Mouse (Mus musculus) heart, embryonic 15.5 days (tissue): ENCODE results near the gene Eif3i. TPM values are rescaled to one million over a fixed set of nuclear protein-coding genes. Genes with fewer than 3 reads are reported as not detected.
A peak's percentile ranks its signal among the peaks of the same experiment; 100 is the strongest.

Experiments
- ATAC-seq: fragments of 200-750 bp; cut with Nextera tagmentation; replicated peaks from 2 replicates; pipeline ENCODE4 v1.8.0; 2017; ENCODE audit warnings: low read depth, moderate TSS enrichment; ENCODE audit not compliant: insufficient number of reproducible peaks, insufficient read depth, low FRiP score
- H3K27ac ChIP-seq: fragments of 300-500 bp; sonication (generic); 2 replicates; pipeline ENCODE4 v1.5.1; 2015; ENCODE audit warnings: mild to moderate bottlenecking, inconsistent platforms
- H3K27me3 ChIP-seq: fragments of 300-500 bp; sonication (generic); 2 replicates; pipeline ENCODE4 v1.6.1; 2015; ENCODE audit warnings: inconsistent platforms
- H3K36me3 ChIP-seq: fragments of 300-500 bp; sonication (generic); 2 replicates; pipeline ENCODE4 v1.6.1; 2015; ENCODE audit warnings: mild to moderate bottlenecking, inconsistent platforms
- H3K4me1 ChIP-seq: fragments of 300-500 bp; sonication (generic); replicated peaks from 2 replicates; pipeline ENCODE4 v1.6.1; 2015; ENCODE audit warnings: inconsistent platforms
- H3K4me2 ChIP-seq: fragments of 300-500 bp; sonication (generic); 2 replicates; pipeline ENCODE4 v1.6.1; 2015; ENCODE audit warnings: inconsistent platforms, mild to moderate bottlenecking, moderate library complexity
- H3K4me3 ChIP-seq: fragments of 300-500 bp; sonication (generic); 2 replicates; pipeline ENCODE4 v1.5.1; 2015; ENCODE audit warnings: mild to moderate bottlenecking, inconsistent platforms
- H3K9ac ChIP-seq: fragments of 300-500 bp; sonication (generic); 2 replicates; pipeline ENCODE4 v1.6.1; 2015; ENCODE audit warnings: mild to moderate bottlenecking, inconsistent platforms
- H3K9me3 ChIP-seq: fragments of 300-500 bp; sonication (generic); replicated peaks from 2 replicates; pipeline ENCODE4 v1.6.1; 2016; ENCODE audit warnings: inconsistent platforms
- WGBS: fragments of 180-500 bp; shearing (Covaris S2); methylation state at CpG from one replicate; pipeline ENCODE4 v1.1.7; 2015; ENCODE audit warnings: mixed read lengths; 5-methylcytosine and 5-hydroxymethylcytosine counted together
- polyA plus RNA-seq: library from polyadenylated mRNA; unstranded; fragments of >200 nt; fragmentation: Nextera tagmentation; extraction: Ambion mirVana; gene quantifications from 2 replicates; pipeline ENCODE4 v1.2.1, GENCODE M21; 2015

Eif3i gene
- polyA plus RNA-seq, 1 experiment from 2014 or later, result 151 TPM

- Histone ChIP-seq H3K9ac (0 out of 2 replicates have a peak overlapping the region, but pooled peaks have one; percentile 84), H3K4me1 (peaks cover 38% of the 10 kb centered on the region), H3K4me3 (no peak overlapping the region), H3K27me3 (no peaks in the 10 kb centered on the region), H3K9me3 (no peaks in the 10 kb centered on the region), H3K27ac (peak overlapping the region; percentile 89), H3K4me2 (peak overlapping the region; percentile 87), H3K36me3 (peaks cover 40% of the 10 kb centered on the region)
- WGBS, result 49% methylated on average over 4 of the region's 4 CpGs
- no peak for ATAC-seq
Observed at GRCm38 (mm10) chr4:129625496-129625895, 25.0 kb upstream of the Eif3i start.

GRCm38 (mm10) chr4:129625029-129625370, 24.6 kb upstream of the Eif3i start:
- ATAC-seq, result no peak
- Histone ChIP-seq H3K4me3 (peak overlapping the region; percentile 77), H3K36me3 (peaks cover 35% of the 10 kb centered on the region), H3K27ac (peak overlapping the region; percentile 89), H3K27me3 (no peaks in the 10 kb centered on the region), H3K4me2 (peak overlapping the region; percentile 87), H3K4me1 (peaks cover 38% of the 10 kb centered on the region), H3K9ac (peak overlapping the region; percentile 84), H3K9me3 (no peaks in the 10 kb centered on the region)
- WGBS, result 1% methylated on average over 6 of the region's 6 CpGs

GRCm38 (mm10) chr4:129624281-129625028, 24.0 kb upstream of the Eif3i start:
- Histone ChIP-seq H3K9me3 (no peaks in the 10 kb centered on the region), H3K4me3 (peak overlapping the region; percentile 77), H3K27me3 (no peaks in the 10 kb centered on the region), H3K36me3 (peaks cover 31% of the 10 kb centered on the region), H3K9ac (peak overlapping the region; percentile 84), H3K27ac (peak overlapping the region; percentile 89), H3K4me2 (peak overlapping the region; percentile 87), H3K4me1 (peaks cover 38% of the 10 kb centered on the region)
- peak; percentile 89 for ATAC-seq
- WGBS, result under 1% methylated on average over 18 of the region's 18 CpGs

- peak; percentile 33 for ATAC-seq
- no peaks in the 10 kb centered on the region for H3K9me3 ChIP-seq
- H3K4me1 ChIP-seq, result peaks cover 42% of the 10 kb centered on the region
- WGBS, result 0% methylated on average over 10 of the region's 10 CpGs
- peak within 1 kb of the TSS; percentile 77 for H3K4me3 ChIP-seq
- H3K36me3 ChIP-seq, result peaks cover 23% of the 10 kb centered on the region
- peak within 1 kb of the TSS; percentile 87 for H3K4me2 ChIP-seq
- H3K27me3 ChIP-seq, result no peaks in the 10 kb centered on the region
- peak within 1 kb of the TSS; percentile 84 for H3K9ac ChIP-seq
- H3K27ac ChIP-seq, result peak within 1 kb of the TSS; percentile 89
Observed at GRCm38 (mm10) chr4:129623681-129624091, 23.2 kb upstream of the Eif3i start, which contains the start of gene Ccdc28b. Gene Ccdc28b (minus strand): TSS chr4:129623947.

- Histone ChIP-seq H3K27me3 (no peaks in the 10 kb centered on the region), H3K4me1 (peaks cover 48% of the 10 kb centered on the region), H3K36me3 (peaks cover 16% of the 10 kb centered on the region), H3K27ac (peak overlapping the region; percentile 89), H3K4me3 (peak overlapping the region; percentile 77), H3K9me3 (no peaks in the 10 kb centered on the region), H3K4me2 (peak overlapping the region; percentile 87), H3K9ac (peak overlapping the region; percentile 84)
- ATAC-seq, result no peak
- 16% methylated on average over 8 of the region's 8 CpGs for WGBS
Observed at GRCm38 (mm10) chr4:129622803-129623535, 22.5 kb upstream of the Eif3i start.

GRCm38 (mm10) chr4:129622120-129622802, 21.8 kb upstream of the Eif3i start:
- peak overlapping the region; percentile 77; the same call in 1 of the 2 replicates for H3K4me3 ChIP-seq
- H3K4me2 ChIP-seq, result peak overlapping the region; percentile 87
- WGBS, result 74% methylated on average over 11 of the region's 11 CpGs
- no peaks in the 10 kb centered on the region for H3K27me3 ChIP-seq
- H3K27ac ChIP-seq, result peak overlapping the region; percentile 78
- H3K4me1 ChIP-seq, result peaks cover 55% of the 10 kb centered on the region
- no peaks in the 10 kb centered on the region for H3K9me3 ChIP-seq
- ATAC-seq, result no peak
- peaks cover 9% of the 10 kb centered on the region for H3K36me3 ChIP-seq
- peak overlapping the region; percentile 84; the same call in 1 of the 2 replicates for H3K9ac ChIP-seq

GRCm38 (mm10) chr4:129621283-129621841, 20.9 kb upstream of the Eif3i start:
- H3K27me3 ChIP-seq, result no peaks in the 10 kb centered on the region
- WGBS, result 65% methylated on average over 8 of the region's 8 CpGs
- H3K4me1 ChIP-seq, result peaks cover 57% of the 10 kb centered on the region
- peak overlapping the region; percentile 9; the same call in 1 of the 2 replicates for H3K4me3 ChIP-seq
- no peaks in the 10 kb centered on the region for H3K9me3 ChIP-seq
- peak overlapping the region; percentile 29 for H3K4me2 ChIP-seq
- H3K9ac ChIP-seq, result peak overlapping the region; percentile 32; the same call in 1 of the 2 replicates
- 0 out of 2 replicates have a peak, but pooled peaks have one; percentile 8 for ATAC-seq
- peak overlapping the region; percentile 78 for H3K27ac ChIP-seq
- H3K36me3 ChIP-seq, result peaks cover 5% of the 10 kb centered on the region

- Histone ChIP-seq H3K36me3 (peaks cover 12% of the 10 kb centered on the region), H3K4me3 (peak overlapping the region; percentile 9; the same call in 1 of the 2 replicates), H3K27me3 (no peaks in the 10 kb centered on the region), H3K4me1 (peaks cover 56% of the 10 kb centered on the region), H3K4me2 (peak overlapping the region; percentile 29), H3K9ac (peak overlapping the region; percentile 32; the same call in 1 of the 2 replicates), H3K9me3 (no peaks in the 10 kb centered on the region), H3K27ac (peak overlapping the region; percentile 78)
- no peak for ATAC-seq
- WGBS, result 83% methylated on average over 11 of the region's 11 CpGs
Observed at GRCm38 (mm10) chr4:129620419-129621282, 20.2 kb upstream of the Eif3i start.

- peak within 1 kb of the TSS; percentile 69 for H3K4me3 ChIP-seq
- peak within 1 kb of the TSS; percentile 85 for H3K4me2 ChIP-seq
- no peaks in the 10 kb centered on the region for H3K9me3 ChIP-seq
- peaks cover 51% of the 10 kb centered on the region for H3K4me1 ChIP-seq
- peak within 1 kb of the TSS; percentile 81 for H3K9ac ChIP-seq
- H3K27me3 ChIP-seq, result no peaks in the 10 kb centered on the region
- ATAC-seq, result peak; percentile 86
- 6% methylated on average over 44 of the region's 44 CpGs for WGBS
- H3K36me3 ChIP-seq, result peaks cover 13% of the 10 kb centered on the region
- H3K27ac ChIP-seq, result peak within 1 kb of the TSS; percentile 85
Observed at GRCm38 (mm10) chr4:129618786-129619691, 18.6 kb upstream of the Eif3i start, which contains the start of gene Iqcc. Gene Iqcc (minus strand): TSS chr4:129619099.
